Mouse (Mus musculus) heart, embryonic 11.5 days (tissue): Measurements from ENCODE around the gene Ccdc69. TPM values are rescaled to one million over a fixed set of nuclear protein-coding genes. Genes with fewer than 3 reads are reported as not detected.
A peak's percentile ranks its signal among the peaks of the same experiment; 100 is the strongest.

Source experiments
- ATAC-seq: fragments of 200-750 bp; cut with Nextera tagmentation; replicated peaks from 2 replicates; pipeline ENCODE4 v1.8.0; 2017; ENCODE audit warnings: moderate library complexity; ENCODE audit not compliant: insufficient number of reproducible peaks, low FRiP score, low TSS enrichment
- H3K27ac ChIP-seq: fragments of 300-500 bp; sonication (generic); 2 replicates; pipeline ENCODE4 v1.5.1; 2014; ENCODE audit warnings: mild to moderate bottlenecking, low read depth, low read length
- H3K27me3 ChIP-seq: fragments of 300-500 bp; sonication (generic); 2 replicates; pipeline ENCODE4 v1.6.1; 2014; ENCODE audit warnings: mild to moderate bottlenecking, low read length, mixed read lengths; ENCODE audit not compliant: control insufficient read depth, insufficient read depth
- H3K36me3 ChIP-seq: fragments of 300-500 bp; sonication (generic); 2 replicates; pipeline ENCODE4 v1.6.1; 2014; ENCODE audit warnings: mild to moderate bottlenecking, low read length, moderate library complexity, mixed read lengths; ENCODE audit not compliant: control insufficient read depth, insufficient read depth
- H3K4me1 ChIP-seq: fragments of 300-500 bp; sonication (generic); 2 replicates; pipeline ENCODE4 v1.6.1; 2014; ENCODE audit warnings: low read length; ENCODE audit not compliant: control insufficient read depth, insufficient read depth
- H3K4me2 ChIP-seq: fragments of 300-500 bp; sonication (generic); 2 replicates; pipeline ENCODE4 v1.6.1; 2014; ENCODE audit warnings: mild to moderate bottlenecking, moderate library complexity
- H3K4me3 ChIP-seq: fragments of 300-500 bp; sonication (generic); 2 replicates; pipeline ENCODE4 v1.5.1; 2014; ENCODE audit warnings: low read depth, low read length
- H3K9ac ChIP-seq: fragments of 300-500 bp; sonication (generic); 2 replicates; pipeline ENCODE4 v1.6.1; 2014; ENCODE audit warnings: mild to moderate bottlenecking, low read depth, low read length, moderate library complexity
- H3K9me3 ChIP-seq: fragments of 300-500 bp; sonication (generic); replicated peaks from 2 replicates; pipeline ENCODE4 v1.6.1; 2016; ENCODE audit warnings: low read length; ENCODE audit not compliant: control insufficient read depth
- WGBS: fragments of 180-500 bp; shearing (Covaris S2); extraction: QIAGEN DNeasy Blood & Tissue Kit; methylation state at CpG from one replicate; pipeline ENCODE4 v1.1.7; 2014; ENCODE audit not compliant: insufficient replicate concordance; 5-methylcytosine and 5-hydroxymethylcytosine counted together
- polyA plus RNA-seq: library from polyadenylated mRNA; unstranded; fragments of >200 nt; fragmentation: Nextera tagmentation; extraction: Ambion mirVana; gene quantifications from 2 replicates; pipeline ENCODE4 v1.2.1, GENCODE M21; 2014

The Ccdc69 gene
- polyA plus RNA-seq, 1 experiment from 2014 or later = 16.5 TPM

GRCm38 (mm10) chr11:55017201-55017600, 60.7 kb downstream of the Ccdc69 start:
- H3K27me3 ChIP-seq = no peaks in the 10 kb centered on the region
- WGBS = 69% methylated on average over 2 of the region's 2 CpGs
- H3K36me3 ChIP-seq = peaks cover 33% of the 10 kb centered on the region
- no peaks in the 10 kb centered on the region for H3K9me3 ChIP-seq
- no peak overlapping the region for H3K4me3 ChIP-seq
- ATAC-seq = no peak
- H3K9ac ChIP-seq = no peak overlapping the region
- no peak overlapping the region; the same call in 1 of the 2 replicates for H3K27ac ChIP-seq
- no peak overlapping the region for H3K4me2 ChIP-seq
- peaks cover 65% of the 10 kb centered on the region for H3K4me1 ChIP-seq

- Histone ChIP-seq H3K4me3 (no peak overlapping the region), H3K9me3 (no peaks in the 10 kb centered on the region), H3K4me1 (peaks cover 61% of the 10 kb centered on the region), H3K9ac (no peak overlapping the region), H3K27ac (peak overlapping the region; percentile 83), H3K4me2 (no peak overlapping the region), H3K27me3 (no peaks in the 10 kb centered on the region), H3K36me3 (peaks cover 37% of the 10 kb centered on the region)
- no peak for ATAC-seq
- WGBS = 59% methylated on average over 1 of the region's 1 CpGs
Measured at GRCm38 (mm10) chr11:55016758-55017157, 61.2 kb downstream of the Ccdc69 start.

- Histone ChIP-seq H3K36me3 (peaks cover 44% of the 10 kb centered on the region), H3K27me3 (no peaks in the 10 kb centered on the region), H3K9ac (peak overlapping the region; percentile 4; the same call in 1 of the 2 replicates), H3K4me2 (peak overlapping the region; percentile 29; the same call in 1 of the 2 replicates), H3K4me1 (peaks cover 52% of the 10 kb centered on the region), H3K4me3 (no peak overlapping the region), H3K9me3 (no peaks in the 10 kb centered on the region), H3K27ac (peak overlapping the region; percentile 83)
- peak; percentile 50; the same call in 1 of the 2 replicates for ATAC-seq
- 25% methylated on average over 9 of the region's 9 CpGs for WGBS
Measured at GRCm38 (mm10) chr11:55015831-55016241, 62.1 kb downstream of the Ccdc69 start.

- peak overlapping the region; percentile 83 for H3K27ac ChIP-seq
- peaks cover 47% of the 10 kb centered on the region for H3K4me1 ChIP-seq
- peaks cover 47% of the 10 kb centered on the region for H3K36me3 ChIP-seq
- no peak for ATAC-seq
- H3K4me2 ChIP-seq = 0 out of 2 replicates have a peak overlapping the region, but pooled peaks have one; percentile 29
- H3K27me3 ChIP-seq = no peaks in the 10 kb centered on the region
- no peaks in the 10 kb centered on the region for H3K9me3 ChIP-seq
- no peak overlapping the region for H3K4me3 ChIP-seq
- 61% methylated on average over 3 of the region's 3 CpGs for WGBS
- H3K9ac ChIP-seq = peak overlapping the region; percentile 4; the same call in 1 of the 2 replicates
Measured at GRCm38 (mm10) chr11:55015264-55015663, 62.7 kb downstream of the Ccdc69 start.

- no peaks in the 10 kb centered on the region for H3K27me3 ChIP-seq
- 72% methylated on average over 6 of the region's 6 CpGs for WGBS
- peaks cover 49% of the 10 kb centered on the region for H3K36me3 ChIP-seq
- no peaks in the 10 kb centered on the region for H3K9me3 ChIP-seq
- H3K4me1 ChIP-seq = peaks cover 32% of the 10 kb centered on the region
- H3K9ac ChIP-seq = no peak overlapping the region
- no peak overlapping the region for H3K4me3 ChIP-seq
- H3K4me2 ChIP-seq = no peak overlapping the region
- H3K27ac ChIP-seq = no peak overlapping the region
- no peak for ATAC-seq
Measured at GRCm38 (mm10) chr11:55013802-55014201, 64.1 kb downstream of the Ccdc69 start.

- Histone ChIP-seq H3K9ac (no peak overlapping the region), H3K4me3 (no peak overlapping the region), H3K36me3 (peaks cover 51% of the 10 kb centered on the region), H3K27me3 (no peaks in the 10 kb centered on the region), H3K9me3 (no peaks in the 10 kb centered on the region), H3K4me2 (no peak overlapping the region), H3K27ac (no peak overlapping the region), H3K4me1 (peaks cover 23% of the 10 kb centered on the region)
- 67% methylated on average over 5 of the region's 5 CpGs for WGBS
- no peak for ATAC-seq
Measured at GRCm38 (mm10) chr11:55012551-55013521, 65.1 kb downstream of the Ccdc69 start.

DNA sequence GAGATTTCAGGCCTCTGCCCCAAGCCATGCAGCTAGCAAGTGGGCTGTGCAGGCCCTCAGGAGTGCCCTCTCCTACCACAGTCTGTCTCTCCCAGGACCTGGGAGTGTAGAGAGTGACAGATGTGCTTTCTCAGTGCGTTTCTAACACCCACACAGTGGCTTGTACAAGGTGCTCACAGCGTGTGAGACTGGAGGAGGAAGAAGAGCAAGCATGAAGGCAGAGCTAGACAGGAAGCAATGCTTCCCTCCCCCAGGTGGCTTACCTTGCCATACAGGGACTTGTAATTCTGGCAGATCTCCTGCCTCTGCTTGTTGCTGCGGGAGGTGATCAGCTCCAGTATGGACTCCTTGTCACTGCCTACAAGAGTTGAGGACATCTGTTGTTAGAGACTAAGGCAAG, 66.5 kb downstream of the Ccdc69 start:
- ATAC-seq = no peak
- Histone ChIP-seq H3K4me1 (peaks cover 15% of the 10 kb centered on the region), H3K27ac (no peak overlapping the region), H3K36me3 (peaks cover 63% of the 10 kb centered on the region), H3K4me3 (no peak overlapping the region), H3K9ac (no peak overlapping the region), H3K27me3 (no peaks in the 10 kb centered on the region), H3K9me3 (no peaks in the 10 kb centered on the region), H3K4me2 (no peak overlapping the region)
- WGBS = 86% methylated on average over 3 of the region's 3 CpGs

DNA sequence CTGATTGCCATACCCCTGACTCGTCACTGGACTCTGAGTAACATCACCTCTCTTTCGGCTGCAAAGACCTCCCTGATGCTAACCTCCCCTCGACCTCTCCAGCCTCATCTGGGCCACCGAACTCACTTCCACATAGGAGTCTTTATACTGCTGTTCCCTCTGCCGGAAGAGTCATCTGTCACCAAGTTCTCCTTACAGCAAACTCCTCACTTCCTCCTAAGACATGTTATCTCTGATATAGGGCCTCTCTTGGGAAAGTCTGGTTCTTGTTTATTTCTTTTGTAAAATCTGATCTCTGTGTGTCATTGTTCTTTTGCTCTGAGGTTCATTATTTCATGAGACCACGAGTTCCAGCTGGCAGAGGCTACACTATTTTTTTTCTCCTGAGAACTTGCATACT, 69.7 kb downstream of the Ccdc69 start:
- Histone ChIP-seq H3K9ac (no peak overlapping the region), H3K4me1 (no peaks in the 10 kb centered on the region), H3K4me3 (no peak overlapping the region), H3K27me3 (no peaks in the 10 kb centered on the region), H3K27ac (no peak overlapping the region), H3K9me3 (no peaks in the 10 kb centered on the region), H3K36me3 (peaks cover 69% of the 10 kb centered on the region), H3K4me2 (no peak overlapping the region)
- 49% methylated on average over 6 of the region's 6 CpGs for WGBS
- ATAC-seq = no peak
